ENCODE assay signal across 28 mouse cellular contexts in genomic region chr10:99078621-99079020, GRCm38 (mm10). TPM values are rescaled to one million over a fixed set of nuclear protein-coding genes. Genes with fewer than 3 reads are reported as not detected.
"Had no signal": no experiment of that assay in that cellular context is flagged by ENCODE, and none has a peak within 500 bp of the region (broad histone marks: within the 10 kb centered on the region; RNA-seq: fewer than 3 reads in every experiment).

No protein-coding gene starts in this region.

- ATAC-seq: liver, postnatal 0 days; lung, postnatal 0 days; midbrain, embryonic 13.5 days; midbrain, embryonic 15.5 days had no signal

- H3K4me1 ChIP-seq: lung, embryonic 15.5 days; midbrain, embryonic 13.5 days; midbrain, embryonic 15.5 days; neural tube, embryonic 12.5 days; stomach, embryonic 15.5 days had no signal

- H3K9me3 ChIP-seq: lung, embryonic 15.5 days; midbrain, embryonic 13.5 days; midbrain, embryonic 15.5 days; neural tube, embryonic 12.5 days; stomach, embryonic 15.5 days had no signal

- H3K4me2 ChIP-seq: lung, embryonic 15.5 days; midbrain, embryonic 11.5 days; midbrain, embryonic 13.5 days; midbrain, embryonic 15.5 days; neural tube, embryonic 12.5 days; stomach, embryonic 15.5 days had no signal

- DNase-seq: liver, postnatal 0 days; lung, adult 2 months; lung, postnatal 14 days; lung, postnatal 36 days; retina, postnatal 1 day; right cerebral cortex, adult 18-20 months; right cerebral cortex, postnatal 25 days; right cerebral cortex, postnatal 4 days; spleen, adult 18-20 months; thymus, adult 2 months; thymus, postnatal 25 days; thymus, postnatal 4 days had no signal

- H3K27me3 ChIP-seq: lung, embryonic 15.5 days; midbrain, embryonic 13.5 days; midbrain, embryonic 15.5 days; neural tube, embryonic 12.5 days; stomach, embryonic 15.5 days had no signal

- H3K9ac ChIP-seq: liver, postnatal 0 days; lung, embryonic 15.5 days; midbrain, embryonic 13.5 days; midbrain, embryonic 15.5 days; neural tube, embryonic 12.5 days; stomach, embryonic 15.5 days had no signal

- H3K27ac ChIP-seq: lung, embryonic 15.5 days; macrophage; midbrain, embryonic 13.5 days; midbrain, embryonic 15.5 days; neural tube, embryonic 12.5 days; stomach, embryonic 15.5 days; stomach, postnatal 0 days had no signal

- H3K36me3 ChIP-seq: lung, embryonic 15.5 days; midbrain, embryonic 13.5 days; midbrain, embryonic 15.5 days; neural tube, embryonic 12.5 days; stomach, embryonic 15.5 days had no signal

- H3K4me3 ChIP-seq: lung, embryonic 15.5 days; megakaryocyte, embryonic 14.5 days; midbrain, embryonic 13.5 days; midbrain, embryonic 15.5 days; neural tube, embryonic 12.5 days; stomach, embryonic 15.5 days had no signal

RNA-seq across cellular contexts. Expression of gene Phxr2, which starts 47.5 kb away (rescaled TPM):
- total RNA-seq: megakaryocyte progenitor cell, adult 5-6 weeks; midbrain, postnatal 0 days; monocyte, adult 5-6 weeks had no signal
- polyA plus RNA-seq: liver, postnatal 0 days; lung, adult 2 months; lung, embryonic 15.5 days; lung, postnatal 0 days; macrophage; midbrain, embryonic 11.5 days; midbrain, embryonic 13.5 days; midbrain, embryonic 15.5 days; midbrain, postnatal 0 days; neural tube, embryonic 14.5 days; small intestine, adult 2 months; stomach, embryonic 15.5 days; stomach, postnatal 0 days; testis, adult 2 months had no signal
